24 mouse cellular contexts compared by ENCODE assay signal in the genomic region with DNA sequence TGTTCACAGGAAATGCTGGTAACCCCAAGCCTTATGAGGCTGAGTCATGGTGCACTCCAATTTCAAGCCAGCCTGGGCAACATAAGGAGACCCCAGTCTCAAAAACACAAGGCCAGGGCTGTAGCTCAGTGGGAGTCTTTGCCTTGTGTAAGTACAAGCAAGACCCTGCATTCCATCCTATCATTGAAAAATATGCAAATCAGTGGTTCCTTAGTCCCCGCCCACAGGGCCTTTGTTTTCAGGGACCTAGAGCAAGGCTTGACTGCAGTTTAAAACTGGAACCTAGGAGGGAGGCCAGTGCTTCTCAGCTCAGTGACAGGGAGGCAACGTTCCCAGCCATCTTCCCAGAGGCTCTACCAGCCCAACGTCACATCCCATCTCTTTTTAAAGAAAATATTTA. TPM values are rescaled to one million over a fixed set of nuclear protein-coding genes. Genes with fewer than 3 reads are reported as not detected.
DNase-seq lines count a peak whose midpoint lies in the region; ATAC-seq and TF ChIP-seq lines count a peak whose summit lies in the region.
"Had no signal": no experiment of that assay in that cellular context is flagged by ENCODE, and none has a peak within 500 bp of the region (broad histone marks: within the 10 kb centered on the region; RNA-seq: fewer than 3 reads in every experiment).

No protein-coding gene starts in this region.

- H3K27me3 ChIP-seq in liver, embryonic 11.5 days (replicated peaks; ENCODE audit: control insufficient read depth, insufficient read depth, low read length), result no peaks in the 10 kb centered on the region
- no peaks in the 10 kb centered on the region for H3K27me3 ChIP-seq in ES-Bruce4 (ENCODE audit: control insufficient read depth, insufficient read depth, low read length, poor library complexity, severe bottlenecking)
- H3K27me3 ChIP-seq in forebrain, embryonic 16.5 days (replicated peaks; ENCODE audit: control insufficient read depth, insufficient read depth, low read length), result no peaks in the 10 kb centered on the region
- H3K27me3 ChIP-seq: CH12.LX; forebrain, embryonic 15.5 days; hindbrain, embryonic 13.5 days; liver, embryonic 13.5 days; midbrain, embryonic 15.5 days had no signal

- TF ChIP-seq CTCF in ES-Bruce4 (IDR thresholded peaks at IDR 0.05; ENCODE audit: low read depth, low read length), result no peak

- DNase-seq in liver, result peak; percentile 30
- DNase-seq in liver, embryonic 11.5 days (ENCODE audit: low spot score), result no peak
- peak; percentile 31 for DNase-seq in WW6 (ENCODE audit: low read depth, low spot score)
- no peak for DNase-seq in frontal cortex, adult 2 months (ENCODE audit: extremely low spot score in 1 of 2, low spot score in 1 of 2)
- DNase-seq in right cerebral cortex, postnatal 10 days (ENCODE audit: low spot score in 2 of 2), result no peak
- DNase-seq: adrenal gland, postnatal 36 days; cerebellum, adult 9-11 months; embryo, embryonic 11 days; heart, postnatal 10 days; kidney, adult 8-10 months; liver, embryonic 13.5 days had no signal

- no peak overlapping the region for H3K4me3 ChIP-seq in liver, embryonic 11.5 days (ENCODE audit: low read depth, low read length)
- no peak overlapping the region for H3K4me3 ChIP-seq in ES-Bruce4 (ENCODE audit: low read depth, low read length)
- no peak overlapping the region for H3K4me3 ChIP-seq in forebrain, embryonic 16.5 days (replicated peaks; ENCODE audit: low read length)
- H3K4me3 ChIP-seq: forebrain, embryonic 15.5 days; hindbrain, embryonic 13.5 days; left cerebral cortex, adult 2 months; limb, embryonic 10.5 days; liver, embryonic 13.5 days; midbrain, embryonic 15.5 days had no signal

- no peak for TF ChIP-seq POLR2A in ES-Bruce4 (IDR thresholded peaks at IDR 0.05; ENCODE audit: insufficient read depth, low read length)

- H3K4me2 ChIP-seq in liver, embryonic 11.5 days, result no peak overlapping the region
- H3K4me2 ChIP-seq in forebrain, embryonic 16.5 days (ENCODE audit: low read length), result no peak overlapping the region
- H3K4me2 ChIP-seq: forebrain, embryonic 15.5 days; heart, embryonic 11.5 days; hindbrain, embryonic 13.5 days; liver, embryonic 13.5 days; midbrain, embryonic 15.5 days had no signal

- 63% methylated on average over 3 of the region's 3 CpGs for WGBS in liver, embryonic 11.5 days
- WGBS in forebrain, embryonic 16.5 days, result 67% methylated on average over 3 of the region's 3 CpGs

- H3K9ac ChIP-seq in liver, embryonic 11.5 days (ENCODE audit: low read depth, low read length), result no peak overlapping the region
- no peak overlapping the region for H3K9ac ChIP-seq in ES-Bruce4 (ENCODE audit: low read depth, poor library complexity, severe bottlenecking)
- H3K9ac ChIP-seq in forebrain, embryonic 16.5 days (replicated peaks; ENCODE audit: low read depth, low read length), result no peak overlapping the region
- H3K9ac ChIP-seq: forebrain, embryonic 15.5 days; hindbrain, embryonic 13.5 days; liver, embryonic 13.5 days; midbrain, embryonic 15.5 days had no signal

- peaks cover 12% of the 10 kb centered on the region for H3K4me1 ChIP-seq in liver, embryonic 11.5 days (replicated peaks; ENCODE audit: control insufficient read depth, insufficient read depth, low read length)
- peaks cover 2% of the 10 kb centered on the region for H3K4me1 ChIP-seq in ES-Bruce4 (ENCODE audit: control insufficient read depth, insufficient read depth, low read length)
- no peaks in the 10 kb centered on the region for H3K4me1 ChIP-seq in forebrain, embryonic 16.5 days (replicated peaks; ENCODE audit: control insufficient read depth, insufficient read depth, low read length)
- H3K4me1 ChIP-seq: forebrain, embryonic 15.5 days; hindbrain, embryonic 13.5 days; midbrain, embryonic 15.5 days had no signal

- H3K36me3 ChIP-seq in liver, embryonic 11.5 days (ENCODE audit: control insufficient read depth, insufficient read depth, low read length), result no peaks in the 10 kb centered on the region
- no peaks in the 10 kb centered on the region for H3K36me3 ChIP-seq in ES-Bruce4 (ENCODE audit: control insufficient read depth, insufficient read depth, low read length, poor library complexity, severe bottlenecking)
- H3K36me3 ChIP-seq in forebrain, embryonic 16.5 days (ENCODE audit: control insufficient read depth, insufficient read depth), result no peaks in the 10 kb centered on the region
- H3K36me3 ChIP-seq: forebrain, embryonic 15.5 days; hindbrain, embryonic 13.5 days; limb, embryonic 10.5 days; liver, embryonic 13.5 days; midbrain, embryonic 15.5 days had no signal

- no peak; the same call in 1 of the 2 replicates for ATAC-seq in liver, embryonic 11.5 days (replicated peaks; ENCODE audit: low FRiP score)
- peak; percentile 28; the same call in 1 of the 2 replicates for ATAC-seq in megakaryocyte progenitor cell, adult 5-6 weeks (replicated peaks; ENCODE audit: poor library complexity)
- ATAC-seq in forebrain, embryonic 16.5 days, result no peak
- ATAC-seq: forebrain, embryonic 15.5 days; midbrain, embryonic 15.5 days; Patski had no signal

- TF ChIP-seq EP300 in ES-Bruce4 (IDR thresholded peaks at IDR 0.05; ENCODE audit: insufficient read depth, low read depth, low read length), result no peak

- no peak overlapping the region for H3K27ac ChIP-seq in liver, embryonic 11.5 days (ENCODE audit: low read depth, low read length)
- H3K27ac ChIP-seq in ES-Bruce4 (ENCODE audit: insufficient read depth, low read length), result peak overlapping the region; percentile 12; the same call in 1 of the 2 replicates
- no peak overlapping the region for H3K27ac ChIP-seq in forebrain, embryonic 16.5 days (ENCODE audit: low read length)
- H3K27ac ChIP-seq: forebrain, embryonic 15.5 days; hindbrain, embryonic 13.5 days; left cerebral cortex, adult 2 months; limb, embryonic 10.5 days; midbrain, embryonic 15.5 days had no signal

- H3K9me3 ChIP-seq in liver, embryonic 11.5 days (ENCODE audit: control insufficient read depth, low read length), result no peaks in the 10 kb centered on the region
- H3K9me3 ChIP-seq in ES-Bruce4 (replicated peaks; ENCODE audit: control insufficient read depth, insufficient read depth, low read length, poor library complexity, severe bottlenecking), result no peaks in the 10 kb centered on the region
- H3K9me3 ChIP-seq in forebrain, embryonic 16.5 days (ENCODE audit: control insufficient read depth, low read length), result no peaks in the 10 kb centered on the region
- H3K9me3 ChIP-seq: forebrain, embryonic 15.5 days; hindbrain, embryonic 13.5 days; limb, embryonic 10.5 days; liver, embryonic 13.5 days; midbrain, embryonic 15.5 days had no signal

RNA-seq across cellular contexts. Expression of gene B430306N03Rik, which starts 7.3 kb away (rescaled TPM):
- polyA plus RNA-seq in liver, embryonic 11.5 days (2014; fragmentation: Nextera tagmentation; extraction: Ambion mirVana), result 1.6 and 1.7 TPM in 2 replicates
- polyA plus RNA-seq in ES-Bruce4 (2011; ENCODE audit: insufficient read depth, insufficient read length, low read depth, missing spikeins), result not detected in 2 replicates
- total RNA-seq in megakaryocyte progenitor cell, adult 5-6 weeks (2015), result 8.3 and 11.9 TPM in 2 replicates
- total RNA-seq in megakaryocyte progenitor cell, adult 5-6 weeks (2017), result 2.7 and 4.6 TPM in 2 replicates
- not detected in 2 replicates for polyA plus RNA-seq in forebrain, embryonic 16.5 days (2015; fragmentation: Nextera tagmentation; extraction: Ambion mirVana)
- polyA plus RNA-seq in frontal cortex, adult 2 months (2012; rRNA removed), result 0.12 and 0.13 TPM in 2 replicates
- polyA plus RNA-seq: limb, embryonic 10.5 days had no signal

RNA-seq across cellular contexts. Expression of gene Trem2, which starts 23.0 kb away (rescaled TPM):
- 3.5 and 4.7 TPM in 2 replicates for polyA plus RNA-seq in liver, embryonic 11.5 days (2014; fragmentation: Nextera tagmentation; extraction: Ambion mirVana)
- not detected in 2 replicates for polyA plus RNA-seq in ES-Bruce4 (2011; ENCODE audit: insufficient read depth, insufficient read length, low read depth, missing spikeins)
- total RNA-seq in megakaryocyte progenitor cell, adult 5-6 weeks (2015), result 3.4 and 5.7 TPM in 2 replicates
- 4.2 and 13.6 TPM in 2 replicates for total RNA-seq in megakaryocyte progenitor cell, adult 5-6 weeks (2017)
- 2.9 and 3.4 TPM in 2 replicates for polyA plus RNA-seq in forebrain, embryonic 16.5 days (2015; fragmentation: Nextera tagmentation; extraction: Ambion mirVana)
- polyA plus RNA-seq in frontal cortex, adult 2 months (2012; rRNA removed), result 32.8 and 34.9 TPM in 2 replicates
- total RNA-seq: CH12.LX had no signal
- polyA plus RNA-seq: small intestine, adult 2 months had no signal

RNA-seq across cellular contexts. Expression of gene Treml2, which starts 23.9 kb away (rescaled TPM):
- 3.9 and 4.8 TPM in 2 replicates for polyA plus RNA-seq in liver, embryonic 11.5 days (2014; fragmentation: Nextera tagmentation; extraction: Ambion mirVana)
- 0.70 and 0.79 TPM in 2 replicates for polyA plus RNA-seq in ES-Bruce4 (2011; ENCODE audit: insufficient read depth, insufficient read length, low read depth, missing spikeins)
- total RNA-seq in megakaryocyte progenitor cell, adult 5-6 weeks (2015), result 42.9 and 54.0 TPM in 2 replicates
- 43.9 and 50.8 TPM in 2 replicates for total RNA-seq in megakaryocyte progenitor cell, adult 5-6 weeks (2017)
- 0.10 TPM in 1 of 2 replicates, not detected in the other for polyA plus RNA-seq in forebrain, embryonic 16.5 days (2015; fragmentation: Nextera tagmentation; extraction: Ambion mirVana)
- 0.29 and 0.32 TPM in 2 replicates for polyA plus RNA-seq in frontal cortex, adult 2 months (2012; rRNA removed)
- polyA plus RNA-seq: midbrain, embryonic 15.5 days; Patski had no signal

RNA-seq across cellular contexts. Expression of gene Treml1, which starts 36.5 kb away (rescaled TPM):
- polyA plus RNA-seq in liver, embryonic 11.5 days (2014; fragmentation: Nextera tagmentation; extraction: Ambion mirVana), result 33.2 and 36.3 TPM in 2 replicates
- polyA plus RNA-seq in ES-Bruce4 (2011; ENCODE audit: insufficient read depth, insufficient read length, low read depth, missing spikeins), result not detected in 2 replicates
- 0.24 and 0.62 TPM in 2 replicates for total RNA-seq in megakaryocyte progenitor cell, adult 5-6 weeks (2015)
- not detected in 2 replicates for total RNA-seq in megakaryocyte progenitor cell, adult 5-6 weeks (2017)
- 0.18 and 0.51 TPM in 2 replicates for polyA plus RNA-seq in forebrain, embryonic 16.5 days (2015; fragmentation: Nextera tagmentation; extraction: Ambion mirVana)
- polyA plus RNA-seq in frontal cortex, adult 2 months (2012; rRNA removed), result 0.34 and 0.36 TPM in 2 replicates
- total RNA-seq: CH12.LX had no signal
- polyA plus RNA-seq: Patski; small intestine, adult 2 months had no signal

RNA-seq across cellular contexts. Expression of gene Treml4, which starts 59.1 kb away (rescaled TPM):
- 2.5 and 2.9 TPM in 2 replicates for polyA plus RNA-seq in liver, embryonic 11.5 days (2014; fragmentation: Nextera tagmentation; extraction: Ambion mirVana)
- not detected in 2 replicates for polyA plus RNA-seq in ES-Bruce4 (2011; ENCODE audit: insufficient read depth, insufficient read length, low read depth, missing spikeins)
- total RNA-seq in megakaryocyte progenitor cell, adult 5-6 weeks (2015), result 0.10 and 0.76 TPM in 2 replicates
- total RNA-seq in megakaryocyte progenitor cell, adult 5-6 weeks (2017), result 2.2 and 2.9 TPM in 2 replicates
- not detected in 2 replicates for polyA plus RNA-seq in forebrain, embryonic 16.5 days (2015; fragmentation: Nextera tagmentation; extraction: Ambion mirVana)
- polyA plus RNA-seq in frontal cortex, adult 2 months (2012; rRNA removed), result 0.04 and 0.21 TPM in 2 replicates
- total RNA-seq: layer of hippocampus, adult 8-10 months had no signal
- polyA plus RNA-seq: forebrain, embryonic 15.5 days; hindbrain, embryonic 13.5 days; limb, embryonic 10.5 days; midbrain, embryonic 15.5 days; Patski had no signal

Comparison
In these comparisons a context has a peak if more than half of its experiments do, and no peak if none do; other contexts are left out.
1. DNase-seq: peak in liver (single experiment) and WW6 (single experiment); none in liver, embryonic 11.5 days (single experiment), frontal cortex, adult 2 months (0 of 2) and right cerebral cortex, postnatal 10 days (0 of 2).